Mouse (Mus musculus): ENCODE measurements around the gene Trim11. TPM values are rescaled to one million over a fixed set of nuclear protein-coding genes. Genes with fewer than 3 reads are reported as not detected.
A peak's percentile ranks its signal among the peaks of the same experiment; 100 is the strongest.

The Trim11 gene
- polyA plus RNA-seq, 1 experiment from 2014 or later: 22.9 TPM

GRCm38 (mm10) chr11:58970831-58971530, 6.9 kb upstream of the Trim11 start:
- Histone ChIP-seq H3K27me3 (no peaks in the 10 kb centered on the region), H3K9ac (no peak overlapping the region), H3K36me3 (no peaks in the 10 kb centered on the region; the same call in 1 of the 2 replicates), H3K9me3 (no peaks in the 10 kb centered on the region), H3K4me3 (no peak overlapping the region), H3K4me2 (no peak overlapping the region), H3K4me1 (peaks cover 18% of the 10 kb centered on the region), H3K27ac (no peak overlapping the region)
- ATAC-seq (ENCODE audit: borderline replicate concordance, extremely low read depth, low FRiP score, low TSS enrichment): no peak; the same call in 1 of the 2 replicates
- 83% methylated on average over 21 of the region's 21 CpGs for WGBS

GRCm38 (mm10) chr11:58971796-58972195, 6.1 kb upstream of the Trim11 start:
- WGBS: 98% methylated on average over 3 of the region's 3 CpGs
- no peak for ATAC-seq (ENCODE audit: borderline replicate concordance, extremely low read depth, low FRiP score, low TSS enrichment)
- Histone ChIP-seq H3K4me3 (no peak overlapping the region), H3K9me3 (no peaks in the 10 kb centered on the region), H3K9ac (no peak overlapping the region), H3K4me1 (peaks cover 20% of the 10 kb centered on the region), H3K27ac (no peak overlapping the region), H3K27me3 (no peaks in the 10 kb centered on the region), H3K4me2 (no peak overlapping the region), H3K36me3 (no peaks in the 10 kb centered on the region; the same call in 1 of the 2 replicates)

GRCm38 (mm10) chr11:58974414-58974813, 3.5 kb upstream of the Trim11 start:
- peaks cover 26% of the 10 kb centered on the region for H3K4me1 ChIP-seq
- H3K27ac ChIP-seq: no peak overlapping the region
- no peaks in the 10 kb centered on the region; the same call in 1 of the 2 replicates for H3K36me3 ChIP-seq
- no peak overlapping the region for H3K4me2 ChIP-seq
- WGBS: 87% methylated on average over 3 of the region's 3 CpGs
- ATAC-seq (ENCODE audit: borderline replicate concordance, extremely low read depth, low FRiP score, low TSS enrichment): no peak
- H3K9me3 ChIP-seq: no peaks in the 10 kb centered on the region
- no peaks in the 10 kb centered on the region for H3K27me3 ChIP-seq
- H3K4me3 ChIP-seq: no peak overlapping the region
- no peak overlapping the region for H3K9ac ChIP-seq

- ATAC-seq (ENCODE audit: borderline replicate concordance, extremely low read depth, low FRiP score, low TSS enrichment): no peak
- peaks cover 34% of the 10 kb centered on the region for H3K4me1 ChIP-seq
- peak overlapping the region; percentile 52 for H3K27ac ChIP-seq
- H3K27me3 ChIP-seq: no peaks in the 10 kb centered on the region
- peak overlapping the region; percentile 93 for H3K9ac ChIP-seq
- under 1% methylated on average over 29 of the region's 29 CpGs for WGBS
- peak overlapping the region; percentile 96 for H3K4me3 ChIP-seq
- H3K9me3 ChIP-seq: no peaks in the 10 kb centered on the region
- peak overlapping the region; percentile 92 for H3K4me2 ChIP-seq
- peaks cover 2% of the 10 kb centered on the region; the same call in 1 of the 2 replicates for H3K36me3 ChIP-seq
Measured at GRCm38 (mm10) chr11:58977150-58977549, 743 bp upstream of the Trim11 start.

GRCm38 (mm10) chr11:58977607-58978026, 276 bp upstream of the Trim11 start:
- Histone ChIP-seq H3K4me2 (peak overlapping the region; percentile 92), H3K9ac (peak overlapping the region; percentile 93), H3K27ac (peak overlapping the region; percentile 52), H3K27me3 (no peaks in the 10 kb centered on the region), H3K4me3 (peak overlapping the region; percentile 96), H3K9me3 (no peaks in the 10 kb centered on the region), H3K4me1 (peaks cover 34% of the 10 kb centered on the region), H3K36me3 (peaks cover 7% of the 10 kb centered on the region; the same call in 1 of the 2 replicates)
- no peak for ATAC-seq (ENCODE audit: borderline replicate concordance, extremely low read depth, low FRiP score, low TSS enrichment)
- under 1% methylated on average over 21 of the region's 21 CpGs for WGBS

- H3K4me1 ChIP-seq: peaks cover 34% of the 10 kb centered on the region
- no peaks in the 10 kb centered on the region for H3K9me3 ChIP-seq
- H3K36me3 ChIP-seq: peaks cover 14% of the 10 kb centered on the region; the same call in 1 of the 2 replicates
- WGBS: 2% methylated on average over 5 of the region's 5 CpGs
- H3K27ac ChIP-seq: no peak overlapping the region; the same call in 1 of the 2 replicates
- ATAC-seq (ENCODE audit: borderline replicate concordance, extremely low read depth, low FRiP score, low TSS enrichment): no peak
- H3K4me3 ChIP-seq: peak overlapping the region; percentile 96
- peak overlapping the region; percentile 92 for H3K4me2 ChIP-seq
- H3K27me3 ChIP-seq: no peaks in the 10 kb centered on the region
- peak overlapping the region; percentile 93 for H3K9ac ChIP-seq
Measured at GRCm38 (mm10) chr11:58978706-58979030, 775 bp downstream of the Trim11 start.

GRCm38 (mm10) chr11:58979183-58979582, 1.3 kb downstream of the Trim11 start:
- 76% methylated on average over 3 of the region's 3 CpGs for WGBS

GRCm38 (mm10) chr11:58979661-58980060, 1.8 kb downstream of the Trim11 start:
- 74% methylated on average over 7 of the region's 7 CpGs for WGBS
- H3K27me3 ChIP-seq: no peaks in the 10 kb centered on the region
- peaks cover 34% of the 10 kb centered on the region for H3K4me1 ChIP-seq
- H3K27ac ChIP-seq: no peak overlapping the region
- peak overlapping the region; percentile 96 for H3K4me3 ChIP-seq
- peaks cover 24% of the 10 kb centered on the region for H3K36me3 ChIP-seq
- H3K9ac ChIP-seq: peak overlapping the region; percentile 93; the same call in 1 of the 2 replicates
- no peak for ATAC-seq (ENCODE audit: borderline replicate concordance, extremely low read depth, low FRiP score, low TSS enrichment)
- H3K9me3 ChIP-seq: no peaks in the 10 kb centered on the region
- peak overlapping the region; percentile 92 for H3K4me2 ChIP-seq

More at GRCm38 (mm10) chr11:58979183-58979582, 1.3 kb downstream of the Trim11 start:
- Histone ChIP-seq H3K27ac (no peak overlapping the region), H3K9me3 (no peaks in the 10 kb centered on the region), H3K9ac (peak overlapping the region; percentile 93), H3K27me3 (no peaks in the 10 kb centered on the region), H3K4me2 (peak overlapping the region; percentile 92), H3K4me3 (peak overlapping the region; percentile 96), H3K36me3 (peaks cover 19% of the 10 kb centered on the region), H3K4me1 (peaks cover 34% of the 10 kb centered on the region)
- ATAC-seq (ENCODE audit: borderline replicate concordance, extremely low read depth, low FRiP score, low TSS enrichment): no peak

- Histone ChIP-seq H3K36me3 (peaks cover 32% of the 10 kb centered on the region), H3K4me1 (peaks cover 34% of the 10 kb centered on the region), H3K4me3 (no peak overlapping the region), H3K27me3 (no peaks in the 10 kb centered on the region), H3K27ac (no peak overlapping the region), H3K4me2 (peak overlapping the region; percentile 92; the same call in 1 of the 2 replicates), H3K9ac (no peak overlapping the region), H3K9me3 (no peaks in the 10 kb centered on the region)
- 51% methylated on average over 5 of the region's 5 CpGs for WGBS
- no peak for ATAC-seq (ENCODE audit: borderline replicate concordance, extremely low read depth, low FRiP score, low TSS enrichment)
Measured at GRCm38 (mm10) chr11:58980381-58980990, 2.6 kb downstream of the Trim11 start.

- H3K36me3 ChIP-seq: peaks cover 44% of the 10 kb centered on the region
- no peak overlapping the region for H3K9ac ChIP-seq
- no peaks in the 10 kb centered on the region for H3K9me3 ChIP-seq
- H3K27ac ChIP-seq: no peak overlapping the region
- H3K27me3 ChIP-seq: no peaks in the 10 kb centered on the region
- H3K4me2 ChIP-seq: no peak overlapping the region
- no peak overlapping the region for H3K4me3 ChIP-seq
- H3K4me1 ChIP-seq: peaks cover 30% of the 10 kb centered on the region
- WGBS: 56% methylated on average over 14 of the region's 14 CpGs
- ATAC-seq (ENCODE audit: borderline replicate concordance, extremely low read depth, low FRiP score, low TSS enrichment): no peak
Measured at GRCm38 (mm10) chr11:58981541-58982447, 3.9 kb downstream of the Trim11 start.

- 89% methylated on average over 18 of the region's 18 CpGs for WGBS
- no peak overlapping the region for H3K9ac ChIP-seq
- H3K4me3 ChIP-seq: no peak overlapping the region
- no peak overlapping the region for H3K27ac ChIP-seq
- peaks cover 52% of the 10 kb centered on the region for H3K36me3 ChIP-seq
- no peak for ATAC-seq (ENCODE audit: borderline replicate concordance, extremely low read depth, low FRiP score, low TSS enrichment)
- H3K4me1 ChIP-seq: peaks cover 27% of the 10 kb centered on the region
- no peaks in the 10 kb centered on the region for H3K9me3 ChIP-seq
- no peak overlapping the region for H3K4me2 ChIP-seq
- H3K27me3 ChIP-seq: no peaks in the 10 kb centered on the region
Measured at GRCm38 (mm10) chr11:58982471-58983097, 4.7 kb downstream of the Trim11 start.

All from lung, embryonic 15.5 days (tissue).